Mouse (Mus musculus): ENCODE measurements around the gene Hnf4a.
"Not testable (repeated sequence)": the region's sequence is repeated elsewhere in the genome, so short reads cannot be mapped to it uniquely, and the experiment has no call there.

The Hnf4a gene

DNA sequence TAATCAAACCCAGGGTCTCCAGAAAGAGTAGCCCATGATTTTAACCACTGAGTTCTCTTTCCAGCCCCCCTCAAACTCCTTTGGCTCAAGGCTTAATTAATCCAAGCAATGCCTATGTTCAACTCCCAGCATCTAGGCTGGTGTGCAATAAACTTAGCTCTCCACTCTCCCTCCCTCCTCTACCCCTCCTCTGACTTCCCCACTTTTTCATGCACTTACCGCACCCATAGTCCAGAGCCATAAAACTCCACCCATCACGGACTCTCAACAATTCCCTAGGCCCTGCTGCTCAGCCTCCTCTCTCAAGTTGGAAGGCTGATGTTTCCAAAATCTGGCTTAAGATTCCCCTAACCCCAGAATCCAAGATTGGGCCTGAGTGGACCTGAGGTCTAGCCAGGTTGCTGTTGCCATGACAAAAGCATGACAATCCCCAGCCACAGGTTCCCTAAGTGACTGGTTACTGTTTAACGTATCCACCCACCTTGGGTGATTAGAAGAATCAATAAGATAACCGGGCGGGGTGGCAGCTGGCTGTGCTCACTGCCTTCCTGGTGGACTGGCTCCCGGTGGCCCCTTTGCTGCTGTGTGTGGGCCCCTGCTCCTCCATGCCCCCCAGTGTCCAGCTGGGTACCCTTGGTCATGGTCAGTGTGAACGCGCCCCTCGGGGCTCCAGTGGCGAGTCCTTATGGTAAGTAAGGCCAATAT, at the start of gene Hnf4a:
Gene Hnf4a (plus strand): TSS at position 509 of the 705 bp plus-strand sequence.
- DNase-seq, result no peak

- DNase-seq, result no peak
Observed at GRCm38 (mm10) chr2:163458539-163459265, 47.9 kb upstream of the Hnf4a start.

DNA sequence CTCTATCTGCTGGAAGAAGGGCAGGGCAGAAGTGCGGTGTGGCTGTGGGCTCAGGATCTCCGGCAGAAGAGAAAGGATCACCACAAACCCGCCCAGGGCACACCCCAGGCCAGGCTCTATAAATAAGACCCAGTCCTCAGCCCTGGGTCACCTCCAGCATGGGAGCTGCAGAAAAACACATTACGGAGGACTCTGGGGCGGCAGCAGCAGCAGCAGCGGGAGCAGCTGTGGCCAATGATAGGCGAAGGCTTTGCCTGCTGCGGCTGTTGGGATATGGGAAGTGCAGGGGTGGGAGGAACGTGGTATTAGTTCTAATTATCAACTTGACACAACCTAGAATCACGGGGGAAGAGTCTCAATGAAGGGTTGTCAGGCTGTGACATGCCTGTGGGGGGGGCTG, 47.2 kb upstream of the Hnf4a start:
- no peak for DNase-seq

DNA sequence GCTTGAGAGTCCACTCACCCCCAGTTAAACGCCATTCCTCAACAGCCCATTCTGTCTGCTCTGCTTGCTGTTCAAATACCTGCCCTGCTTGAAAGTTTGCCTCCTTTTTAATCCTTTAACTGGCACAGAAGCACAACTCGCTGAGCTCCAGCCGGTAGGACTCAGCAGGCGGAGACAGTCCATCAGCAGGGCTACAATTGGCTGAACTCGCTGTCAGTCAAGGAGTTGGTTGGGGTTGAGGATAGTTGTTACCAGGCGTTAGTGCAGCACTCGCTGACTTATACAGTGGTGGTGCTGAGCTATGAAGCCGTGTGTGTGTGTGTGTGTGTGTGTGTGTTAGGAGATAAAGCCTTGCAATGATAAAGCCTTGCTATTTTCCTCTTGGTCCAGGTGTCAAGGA, 46.0 kb upstream of the Hnf4a start:
- no peak for DNase-seq

DNA sequence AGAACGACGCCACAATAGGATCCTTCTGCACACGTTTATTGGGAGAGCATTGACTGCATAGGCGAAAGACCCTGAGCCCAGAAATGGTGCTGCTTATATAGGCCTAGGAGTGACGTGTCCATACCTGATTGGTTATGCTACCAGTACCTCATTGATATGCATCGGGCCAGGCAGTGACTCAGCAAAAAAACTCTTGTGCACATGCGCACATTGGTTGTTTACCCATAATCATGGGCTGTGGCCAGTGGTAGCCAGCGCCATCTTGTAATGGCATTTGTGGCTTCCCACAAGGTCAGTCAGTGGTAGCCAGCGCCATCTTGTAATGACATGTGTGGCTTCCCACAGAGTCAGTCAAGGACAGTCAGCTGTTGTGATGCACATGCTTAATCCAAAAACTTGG, 45.3 kb upstream of the Hnf4a start:
- not testable (repeated sequence) for DNase-seq

DNA sequence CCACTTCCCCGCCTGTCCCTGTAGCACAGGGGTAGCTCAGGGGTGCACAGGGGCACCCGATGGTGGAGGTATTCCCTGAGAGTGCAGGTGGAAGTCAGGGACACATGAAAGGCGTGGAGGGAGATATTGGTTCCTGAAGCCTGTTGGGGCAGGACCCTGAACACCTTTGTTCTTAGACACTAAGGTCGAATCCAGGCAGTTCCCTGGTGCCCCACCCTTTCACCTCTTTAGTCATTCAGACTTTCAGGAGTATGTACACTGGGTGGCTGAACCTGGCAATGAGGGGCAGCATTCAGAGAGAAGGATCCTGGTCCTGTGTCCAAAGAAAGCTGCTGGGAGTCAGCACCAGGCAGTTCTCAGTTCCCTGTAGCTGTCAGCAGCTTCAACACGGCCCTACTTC, 44.2 kb upstream of the Hnf4a start:
- no peak for DNase-seq

DNA sequence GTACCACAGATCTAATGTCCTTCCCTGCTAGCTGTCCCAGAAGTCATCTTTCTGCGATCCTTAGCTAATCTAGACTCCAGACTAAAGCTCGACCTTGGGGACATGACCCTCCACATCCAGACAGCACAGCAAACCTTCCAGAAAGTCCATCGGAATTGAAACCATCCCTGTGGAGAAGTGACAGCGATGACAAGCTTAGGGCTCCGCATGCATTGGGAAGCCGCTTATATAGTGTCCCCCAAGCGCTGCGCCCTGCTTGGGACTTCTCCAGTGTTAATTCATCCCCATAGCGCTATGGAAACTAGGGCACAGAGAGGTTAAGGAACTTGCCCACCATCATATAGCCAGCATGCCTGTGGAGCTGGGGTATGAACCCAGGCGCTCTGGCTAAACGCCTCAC, 43.8 kb upstream of the Hnf4a start:
- no peak for DNase-seq

- no peak for DNase-seq
Observed at GRCm38 (mm10) chr2:163463251-163463769, 43.3 kb upstream of the Hnf4a start.

- peak; percentile 24 for DNase-seq
Observed at GRCm38 (mm10) chr2:163463998-163464397, 42.6 kb upstream of the Hnf4a start.

GRCm38 (mm10) chr2:163464562-163464961, 42.0 kb upstream of the Hnf4a start:
- DNase-seq, result peak; percentile 42

GRCm38 (mm10) chr2:163466771-163467170, 39.8 kb upstream of the Hnf4a start:
- DNase-seq, result peak; percentile 33

DNA sequence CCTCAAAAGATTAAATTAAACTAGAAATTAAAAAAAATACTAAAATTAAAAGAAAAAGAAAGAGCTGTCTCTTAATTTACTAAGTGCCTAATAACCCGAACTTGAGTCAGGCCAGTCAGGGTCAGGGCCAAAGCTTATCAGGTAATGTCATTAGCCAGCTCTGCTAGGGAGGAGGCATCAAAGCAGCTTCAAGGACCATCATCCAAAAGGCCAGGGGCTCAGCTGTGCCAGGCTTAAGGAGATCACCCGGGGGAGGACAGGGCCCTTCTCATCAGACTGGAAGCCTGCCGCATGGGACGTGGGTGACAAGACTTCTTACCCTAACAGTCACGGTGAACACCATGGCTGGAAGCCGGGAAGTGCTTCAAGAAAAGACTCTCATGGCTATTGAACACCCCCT, 39.0 kb upstream of the Hnf4a start:
- DNase-seq, result no peak

DNA sequence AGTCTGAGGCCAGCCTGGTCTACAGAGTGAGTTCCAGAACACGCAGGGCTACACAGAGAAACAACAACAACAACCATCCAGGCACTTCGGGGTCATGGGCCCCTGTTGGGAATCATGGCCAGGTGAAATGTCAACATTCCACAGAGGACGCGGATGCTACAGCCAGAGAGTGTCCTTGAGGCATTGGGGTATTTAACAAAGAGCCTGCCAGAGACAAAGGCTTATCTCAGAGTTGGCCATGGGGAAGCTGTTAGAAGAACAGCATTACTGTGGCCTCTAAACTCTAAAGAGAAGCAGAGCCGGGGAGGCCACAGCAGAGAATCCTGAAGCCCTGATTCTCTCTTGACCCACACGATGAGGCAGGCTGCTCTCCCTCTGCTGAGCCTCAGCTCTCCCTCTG, 37.7 kb upstream of the Hnf4a start:
- no peak for DNase-seq

DNA sequence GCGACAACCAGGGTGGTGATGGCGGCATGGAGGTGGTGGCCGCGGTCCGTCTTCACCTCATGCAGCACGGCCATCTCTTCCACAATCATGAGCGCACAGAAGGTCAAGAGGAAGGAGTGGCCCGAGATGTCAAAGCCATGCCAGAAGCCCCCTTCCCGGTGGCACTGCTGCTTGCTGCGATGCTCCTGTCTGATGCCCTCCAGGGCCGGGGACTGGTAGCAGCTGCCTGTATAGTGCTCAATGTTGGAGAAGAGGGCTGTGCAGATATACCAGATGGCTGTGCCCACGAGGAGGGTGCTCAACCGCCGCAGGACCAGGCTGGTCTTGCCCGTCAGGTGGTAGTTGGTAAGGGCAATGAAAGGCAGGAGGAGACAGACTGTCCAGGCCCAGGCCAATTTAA, 36.9 kb upstream of the Hnf4a start:
- no peak for DNase-seq

- DNase-seq, result no peak
Observed at GRCm38 (mm10) chr2:163471136-163471535, 35.5 kb upstream of the Hnf4a start.

DNA sequence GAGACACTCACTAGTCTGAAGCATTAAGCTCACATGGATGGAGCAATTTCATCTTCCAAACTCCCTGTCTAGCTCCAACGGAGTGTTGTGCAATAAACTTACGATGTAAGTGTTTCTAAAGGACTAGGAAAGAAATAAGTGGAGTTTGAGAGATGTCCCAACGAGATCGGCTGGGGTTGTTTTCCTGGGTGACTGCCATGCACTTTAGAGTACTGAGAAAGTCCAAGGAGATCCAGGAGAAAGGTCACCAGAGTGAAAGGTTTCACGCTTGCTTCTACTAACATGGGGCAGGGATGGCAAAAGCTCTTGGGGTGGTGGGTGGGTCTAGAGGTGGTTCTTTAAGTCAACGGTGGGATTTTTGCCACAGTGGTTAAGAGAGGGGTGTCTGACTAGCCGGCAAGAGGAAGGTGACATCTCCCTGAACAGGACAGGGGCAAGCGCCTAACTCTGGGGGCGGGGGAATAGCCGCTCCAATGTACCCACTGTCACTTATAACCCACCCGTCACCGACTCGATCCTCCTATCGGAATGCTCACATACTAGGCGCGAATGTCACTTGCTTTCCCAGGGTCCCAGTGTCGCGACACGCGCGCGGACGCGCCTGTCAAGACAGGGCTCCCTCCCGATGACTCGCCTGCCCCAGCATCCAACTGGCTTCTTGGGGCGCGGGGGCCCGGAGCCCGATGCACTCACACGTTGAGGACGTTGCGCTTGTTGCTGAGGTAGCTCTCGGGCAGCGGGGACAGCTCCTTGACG, 34.7 kb upstream of the Hnf4a start:
- DNase-seq, result peak; percentile 64

DNA sequence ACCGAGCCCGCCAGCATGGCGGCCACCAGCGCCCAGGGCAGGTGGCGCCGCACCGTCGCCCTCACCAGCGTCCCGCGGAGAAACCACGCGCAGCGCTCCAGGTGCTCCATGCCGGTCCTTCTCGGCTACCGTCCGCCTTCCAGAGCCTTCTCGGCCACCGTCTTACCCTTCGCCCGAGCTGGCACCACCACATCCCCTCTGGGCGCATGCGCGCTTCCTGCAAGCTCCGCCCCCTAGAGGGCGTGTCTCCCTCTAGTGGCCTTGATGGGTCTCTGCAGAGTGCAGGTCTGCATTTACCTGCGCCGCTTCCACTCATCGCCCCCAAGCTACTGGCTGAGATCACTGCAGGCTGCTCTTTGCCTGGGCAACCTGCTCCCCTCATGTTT, 34.1 kb upstream of the Hnf4a start, which contains the start of gene Fitm2:
Gene Fitm2 (minus strand): TSS at position 164 of the 386 bp plus-strand sequence.
- DNase-seq, result peak; percentile 96

- DNase-seq, result peak; percentile 39
Observed at GRCm38 (mm10) chr2:163480191-163480825, 26.3 kb upstream of the Hnf4a start.

- DNase-seq, result peak; percentile 34
Observed at GRCm38 (mm10) chr2:163481539-163482029, 25.0 kb upstream of the Hnf4a start.

DNA sequence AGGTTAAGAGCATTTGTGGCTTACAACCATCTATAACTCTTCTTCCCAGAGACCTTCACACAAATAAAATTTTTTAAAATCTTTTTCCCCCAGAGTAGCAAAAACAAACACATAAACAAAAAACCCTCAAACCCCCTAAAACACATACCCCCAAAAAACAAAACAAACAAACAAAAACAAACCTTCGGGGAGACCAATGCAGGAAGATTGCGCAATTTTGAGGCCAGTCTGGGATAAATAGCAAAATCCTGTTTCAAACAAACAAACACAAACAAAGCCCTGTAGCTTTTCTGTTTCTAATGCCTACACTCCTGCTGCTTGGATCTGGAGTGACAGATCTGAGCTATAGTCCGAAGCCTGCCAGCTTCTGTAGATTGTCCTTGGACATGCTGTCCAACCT, 19.2 kb upstream of the Hnf4a start:
- no peak for DNase-seq

GRCm38 (mm10) chr2:163489725-163490291, 16.8 kb upstream of the Hnf4a start:
- DNase-seq, result no peak

DNA sequence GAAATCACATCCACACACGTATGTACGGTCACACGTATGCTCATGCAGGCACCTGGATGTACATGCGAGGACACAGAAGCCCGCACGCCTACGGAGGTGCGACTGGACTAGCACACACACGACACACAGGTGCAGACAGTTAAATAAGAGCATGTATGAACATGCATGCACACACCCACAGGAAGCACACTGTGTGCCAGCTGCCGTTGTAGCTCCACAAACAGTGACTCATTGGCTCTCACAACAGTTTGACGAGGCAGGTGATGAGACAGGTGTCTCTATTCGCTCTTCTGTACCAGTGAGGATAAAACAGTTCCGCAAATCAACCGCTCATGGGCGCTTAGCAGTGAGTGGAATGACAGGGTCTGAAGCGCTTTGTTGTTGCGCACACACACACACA, 16.0 kb upstream of the Hnf4a start:
- no peak for DNase-seq

Measured in lung, postnatal 10 days (tissue).